Mouse (Mus musculus) fibroblast of lung, adult 2 months (primary cell): ENCODE measurements at regions not wholly inside any gene's neighbourhood (a gene's known extent, or its start where the extent isn't known, plus 50 kb on each side); places are given as distances from the start of the nearest gene placed in this dataset.
"Not testable (repeated sequence)": the region's sequence is repeated elsewhere in the genome, so short reads cannot be mapped to it uniquely, and the experiment has no call there.

ENCODE experiments used
- DNase-seq: peaks from one replicate; pipeline ENCODE4 v3.0.0-alpha.2; 2011; ENCODE audit warnings: low read depth

- DNase-seq, result no peak
These were observed 170.6 kb downstream of the Eipr1 start for GRCm38 (mm10) chr12:28922236-28922635.

DNA sequence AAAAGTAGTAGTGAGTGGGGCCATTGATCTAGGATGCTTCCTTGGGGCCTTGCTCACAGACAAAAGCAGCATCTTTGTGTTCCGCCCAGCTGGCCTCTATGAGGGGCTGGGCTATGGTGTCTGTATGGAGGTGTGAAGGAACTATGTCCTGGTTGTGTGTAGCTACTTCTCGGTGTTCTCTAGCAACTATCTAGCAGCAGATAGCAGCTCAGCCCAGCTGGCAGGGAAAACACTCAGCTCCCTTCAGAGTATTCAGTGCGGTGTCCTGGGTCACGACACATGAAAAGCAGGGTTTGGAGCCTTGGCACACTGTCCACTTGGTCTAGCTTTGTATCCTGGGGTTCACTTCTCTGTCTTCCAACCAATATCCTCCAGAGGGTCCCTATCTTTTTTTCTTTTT is 173.6 kb downstream of the Eipr1 start:
- no peak for DNase-seq

- no peak for DNase-seq
These were observed 188.3 kb downstream of the Eipr1 start for GRCm38 (mm10) chr12:28939936-28940335.

- DNase-seq, result no peak
These were observed 197.3 kb downstream of the Eipr1 start for GRCm38 (mm10) chr12:28948889-28949288.

GRCm38 (mm10) chr12:28949307-28949706 is 197.7 kb downstream of the Eipr1 start:
- no peak for DNase-seq

- no peak for DNase-seq
These were observed 205.6 kb downstream of the Eipr1 start for GRCm38 (mm10) chr12:28957155-28957554.

- no peak for DNase-seq
These were observed 207.1 kb downstream of the Eipr1 start for GRCm38 (mm10) chr12:28958661-28959060.

DNA sequence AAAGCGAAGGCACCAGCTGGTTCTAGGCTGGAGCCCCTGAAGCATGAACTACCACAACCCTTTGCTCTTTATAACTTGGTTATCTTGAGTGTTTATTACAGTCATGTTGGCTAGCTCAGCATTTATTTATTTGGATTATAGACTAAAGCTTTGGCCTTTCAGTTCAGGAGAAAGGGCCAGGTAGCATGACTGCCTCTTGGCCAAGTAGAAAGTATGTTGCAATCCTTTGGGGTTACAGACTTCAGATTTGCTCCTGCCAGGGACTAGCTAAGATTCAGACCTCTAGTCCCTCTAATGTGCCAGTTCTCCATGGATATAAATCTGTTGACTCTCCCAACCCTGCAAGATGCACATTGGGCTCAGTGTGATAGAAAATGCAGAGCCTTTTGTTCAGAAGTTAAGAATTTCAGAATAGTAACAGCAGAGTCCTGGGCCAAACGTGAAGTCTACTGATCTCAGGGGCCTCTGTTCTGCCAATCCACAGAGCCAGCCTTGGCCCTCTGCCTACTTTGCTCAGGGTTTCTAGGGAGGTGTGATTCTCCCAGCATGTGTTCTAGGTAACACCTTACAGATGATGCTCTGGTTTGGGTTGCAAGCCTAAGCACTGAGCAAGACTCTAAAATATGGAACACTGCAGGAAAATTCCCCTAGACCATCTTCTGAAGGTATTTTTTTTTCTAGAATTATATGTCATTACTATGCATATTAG is 218.2 kb downstream of the Eipr1 start:
- DNase-seq, result no peak

- no peak for DNase-seq
These were observed 223.0 kb downstream of the Eipr1 start for GRCm38 (mm10) chr12:28974571-28975041.

- DNase-seq, result no peak
These were observed 223.6 kb downstream of the Eipr1 start for GRCm38 (mm10) chr12:28975249-28975648.

- no peak for DNase-seq
These were observed 228.1 kb downstream of the Eipr1 start for GRCm38 (mm10) chr12:28979679-28980078.

DNA sequence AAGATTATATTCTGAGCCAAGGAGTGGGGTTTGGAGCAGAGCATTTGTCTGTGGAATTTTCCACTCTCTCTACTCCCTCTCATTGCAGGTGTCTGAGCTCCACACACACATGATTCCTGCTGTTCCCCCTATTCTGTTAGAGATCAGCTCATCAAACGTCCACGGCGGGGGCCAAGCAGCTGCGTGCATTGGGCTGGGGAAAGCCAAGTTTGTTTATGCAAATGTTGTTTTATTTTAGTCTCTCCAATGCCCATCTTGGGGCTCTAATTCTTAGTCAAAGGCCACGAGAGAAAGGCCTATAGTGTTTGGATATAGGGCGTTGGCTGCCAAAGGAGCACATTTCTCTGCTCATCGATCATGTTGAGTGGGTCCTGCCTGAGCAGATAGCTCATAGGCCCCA is 234.6 kb downstream of the Eipr1 start:
- no peak for DNase-seq

DNA sequence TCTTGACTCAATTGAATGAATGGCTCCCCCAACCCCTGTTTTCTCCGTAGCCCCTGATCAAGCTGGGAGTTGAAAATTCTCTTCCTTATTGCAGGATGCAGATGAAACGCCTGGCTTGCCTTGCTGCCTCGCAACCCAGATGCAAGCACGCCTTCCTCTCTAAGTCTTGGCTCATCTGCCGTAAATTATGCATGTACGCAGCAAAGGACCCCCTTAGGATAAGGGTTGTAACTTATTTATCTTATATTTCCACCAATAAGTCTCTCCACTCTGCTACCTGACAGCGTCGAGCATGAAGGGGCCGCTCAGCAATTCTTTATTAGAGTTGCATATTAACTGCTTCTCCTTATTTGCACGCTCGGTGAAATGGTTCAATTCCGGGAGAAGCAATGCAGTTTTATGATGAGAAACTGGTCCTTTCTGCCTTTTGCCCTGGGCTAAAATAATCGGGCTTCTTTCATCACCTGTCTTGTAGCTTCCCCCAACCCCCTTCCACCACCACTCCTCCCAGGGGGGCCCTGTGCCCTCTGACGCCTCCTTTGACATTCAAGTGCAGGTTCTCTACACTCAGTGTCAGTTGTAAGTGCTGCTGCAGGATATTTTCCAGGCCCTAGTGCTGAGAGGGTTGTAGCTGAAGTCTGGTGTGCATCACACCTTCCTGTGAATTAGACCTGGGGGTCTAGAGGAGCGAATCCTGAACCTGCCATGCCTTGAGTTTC is 246.0 kb downstream of the Eipr1 start:
- no peak for DNase-seq

DNA sequence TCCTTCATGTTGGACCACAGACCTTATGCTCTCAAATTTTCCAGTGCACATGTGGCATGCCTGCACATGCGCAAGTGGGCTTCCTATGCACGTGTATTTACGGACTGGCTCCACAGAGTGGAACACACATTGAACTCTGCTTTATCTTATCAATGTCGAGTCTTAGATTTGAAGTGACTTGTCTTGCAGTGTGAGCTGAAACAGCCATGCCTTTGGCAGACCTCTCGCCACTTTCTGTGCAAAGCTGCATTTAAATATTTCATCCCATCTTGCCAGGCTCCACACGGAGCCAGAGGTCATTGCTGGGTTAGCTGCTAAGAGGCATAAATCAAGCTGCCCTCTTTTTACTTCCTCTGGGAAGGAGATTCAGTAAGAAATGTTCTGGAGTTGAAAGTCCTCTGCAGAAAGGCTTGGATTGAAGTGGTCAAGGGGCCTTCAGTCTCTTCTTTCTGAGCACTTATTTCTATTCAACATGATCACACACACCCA is 248.4 kb downstream of the Eipr1 start:
- DNase-seq, result no peak

GRCm38 (mm10) chr12:29004504-29004903 is 252.9 kb downstream of the Eipr1 start:
- DNase-seq, result no peak

DNA sequence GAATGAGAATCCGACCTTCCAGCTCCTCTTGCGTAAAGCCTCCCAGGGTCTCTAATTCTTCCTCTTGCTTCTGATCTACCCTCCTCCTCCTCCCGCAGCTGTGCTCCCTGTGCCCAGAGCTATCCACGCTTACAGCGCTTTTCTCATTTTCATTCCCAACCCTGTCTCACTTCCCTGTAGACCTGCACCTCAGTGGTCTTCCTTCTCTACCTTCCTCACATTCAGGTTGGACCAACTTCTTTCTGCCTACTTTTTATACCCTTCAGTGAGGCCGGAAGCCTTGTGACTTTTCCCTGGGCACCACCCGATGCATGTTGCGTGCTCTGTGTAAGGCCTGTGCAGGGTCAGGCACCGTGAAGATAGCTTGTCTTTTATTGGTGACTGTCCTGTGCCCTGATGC is 263.0 kb downstream of the Eipr1 start:
- no peak for DNase-seq

GRCm38 (mm10) chr12:29015200-29015862 is 263.7 kb downstream of the Eipr1 start:
- no peak for DNase-seq

DNA sequence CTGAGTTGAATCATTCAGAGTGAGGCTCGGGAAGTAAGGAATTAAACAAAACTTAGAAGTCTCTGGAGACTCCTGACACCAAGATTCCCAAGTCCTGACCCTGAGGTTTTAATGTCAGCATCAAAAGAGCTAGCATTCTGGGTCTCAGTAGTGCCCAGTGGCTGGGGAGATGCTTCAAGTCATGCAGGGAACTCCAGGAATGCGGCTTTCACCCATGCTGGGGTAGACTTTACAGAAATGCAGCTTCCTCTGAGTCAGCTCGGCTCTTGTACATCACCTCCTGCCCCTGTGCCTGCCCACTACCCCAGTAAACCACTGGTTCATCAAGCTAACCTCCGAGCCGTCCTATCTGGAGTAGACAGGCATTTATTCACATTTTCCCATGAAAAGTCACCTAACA is 269.5 kb downstream of the Eipr1 start:
- DNase-seq, result no peak

DNA sequence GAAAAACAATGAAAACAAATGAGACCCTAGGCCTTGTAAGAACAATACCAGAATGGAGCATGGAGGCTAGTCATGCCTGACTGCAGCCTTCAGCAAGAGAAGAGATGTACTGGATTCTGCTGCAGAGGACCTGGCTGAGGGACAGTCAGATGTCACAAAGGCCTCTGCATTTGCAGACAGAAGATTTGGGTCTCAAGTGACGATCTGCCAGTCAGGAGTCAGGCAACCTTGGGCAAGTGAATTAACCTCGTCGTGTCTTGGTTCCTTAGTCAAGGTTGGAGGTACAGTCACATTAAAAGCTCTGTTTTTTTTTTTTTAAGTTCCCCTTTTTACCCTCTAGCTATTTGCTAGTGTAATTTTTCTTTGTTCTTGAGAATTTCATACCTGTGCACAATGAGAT is 276.6 kb downstream of the Eipr1 start:
- no peak for DNase-seq

GRCm38 (mm10) chr12:29029461-29029860 is 277.9 kb downstream of the Eipr1 start:
- no peak for DNase-seq

- DNase-seq, result no peak
These were observed 294.4 kb downstream of the Eipr1 start for GRCm38 (mm10) chr12:29046009-29046408.

GRCm38 (mm10) chr12:29048596-29048995 is 297.0 kb downstream of the Eipr1 start:
- DNase-seq, result not testable (repeated sequence)

- DNase-seq, result no peak
These were observed 297.5 kb downstream of the Eipr1 start for GRCm38 (mm10) chr12:29049105-29049511.
